Mouse (Mus musculus): Measurements from ENCODE around the gene Fuk.

DNA sequence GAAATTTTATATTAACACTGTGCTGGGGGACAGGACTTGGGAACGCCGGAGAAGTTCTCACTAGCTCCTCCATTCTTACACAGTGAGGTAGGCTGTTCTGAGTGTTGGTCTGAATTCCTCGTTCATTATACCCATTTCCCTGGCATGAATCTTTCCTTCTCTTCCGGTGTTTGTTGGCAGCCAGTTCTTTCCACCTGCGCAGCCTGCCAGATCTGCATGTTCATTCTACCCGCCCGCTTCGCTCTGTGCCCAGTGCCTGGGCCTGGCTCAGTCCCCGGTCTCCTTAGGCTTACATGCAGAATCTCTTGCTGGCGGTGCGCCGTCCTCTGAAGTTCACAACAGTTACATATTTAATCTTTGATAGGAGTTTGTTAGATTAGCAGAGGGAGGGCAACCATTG, 33.9 kb upstream of the Fuk start:
- TF ChIP-seq CTCF (IDR thresholded peaks at IDR 0.05): no peak
- TF ChIP-seq EP300 (IDR thresholded peaks at IDR 0.05): no peak

All from lung, postnatal 0 days (tissue).